Mouse (Mus musculus) embryo, embryonic 10.5 days (tissue): ENCODE data around the gene Coch.
"Not testable (repeated sequence)": the region's sequence is repeated elsewhere in the genome, so short reads cannot be mapped to it uniquely, and the experiment has no call there.

Source experiments
- DNase-seq: peaks from one replicate; pipeline ENCODE4 v3.0.0-alpha.2; 2015; ENCODE audit warnings: low spot score

The Coch gene

GRCm38 (mm10) chr12:51593229-51594029, at the start of gene Coch:
Gene Coch (plus strand): TSS chr12:51593341.
- peak; percentile 51 for DNase-seq

DNA sequence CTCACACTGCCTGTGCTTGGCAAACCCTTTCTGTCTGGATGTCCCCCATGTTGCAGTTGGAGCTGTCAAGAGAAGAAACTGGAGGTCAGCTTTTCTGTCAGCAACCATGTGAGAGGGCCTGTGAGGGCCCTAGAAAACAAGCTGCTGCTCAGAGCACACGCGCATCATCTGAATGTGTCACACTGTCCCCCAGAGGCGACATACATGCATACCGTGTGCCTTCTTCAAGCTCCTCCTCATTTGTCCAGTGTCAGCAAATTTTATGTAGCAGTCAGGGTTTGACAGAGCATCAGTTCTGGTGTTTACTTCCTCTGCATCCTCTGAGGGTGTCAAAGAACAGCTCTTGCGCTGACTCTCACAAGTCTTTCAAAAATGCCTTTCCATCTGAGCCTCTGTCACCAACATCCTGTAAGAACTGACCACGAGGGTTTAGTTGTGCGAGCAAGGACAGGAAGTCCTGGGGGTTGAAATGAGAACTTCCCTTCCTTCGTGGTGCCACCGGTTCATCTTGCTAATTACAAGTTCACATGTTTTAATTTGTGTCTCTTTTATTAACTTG, 49.7 kb upstream of the Coch start:
- DNase-seq = no peak

DNA sequence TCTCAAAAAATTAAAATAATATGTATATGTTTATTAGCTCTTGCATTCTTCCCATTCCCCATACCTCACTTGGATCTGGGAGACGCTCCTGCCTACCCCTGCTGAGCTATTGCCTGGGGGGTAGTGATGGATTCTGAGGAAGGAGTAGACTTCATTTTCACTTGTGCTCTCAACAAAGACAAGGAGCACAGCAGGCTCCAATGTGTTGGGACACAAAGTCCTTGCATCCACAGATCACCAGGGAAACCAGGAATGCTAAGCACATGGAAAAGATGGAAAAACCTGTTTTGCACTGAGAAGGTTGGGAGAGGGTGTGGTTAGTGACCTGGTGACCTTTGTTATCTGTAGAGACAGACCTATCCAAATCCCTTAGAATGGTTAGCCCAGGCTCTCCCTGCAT, 38.1 kb upstream of the Coch start:
- no peak for DNase-seq

DNA sequence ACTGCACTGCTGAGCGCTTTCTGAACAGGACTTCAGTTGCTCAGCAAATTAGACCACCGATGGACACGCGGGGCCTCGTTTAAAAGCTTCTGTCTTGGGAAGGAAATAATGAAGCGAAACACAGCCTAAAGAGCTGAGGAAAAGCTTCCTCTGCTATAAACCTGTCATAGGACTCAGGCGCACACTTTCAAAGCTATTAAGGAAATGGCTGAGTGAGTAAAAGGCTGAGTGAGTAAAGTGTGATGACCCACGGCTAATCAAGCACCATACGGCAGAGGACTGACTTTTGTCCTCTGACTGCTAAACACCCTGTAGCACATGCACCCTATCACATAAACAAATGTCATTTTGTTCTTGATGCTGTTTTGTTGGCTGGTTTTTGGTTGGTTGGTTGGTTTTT, 31.7 kb upstream of the Coch start:
- DNase-seq = peak; percentile 32

DNA sequence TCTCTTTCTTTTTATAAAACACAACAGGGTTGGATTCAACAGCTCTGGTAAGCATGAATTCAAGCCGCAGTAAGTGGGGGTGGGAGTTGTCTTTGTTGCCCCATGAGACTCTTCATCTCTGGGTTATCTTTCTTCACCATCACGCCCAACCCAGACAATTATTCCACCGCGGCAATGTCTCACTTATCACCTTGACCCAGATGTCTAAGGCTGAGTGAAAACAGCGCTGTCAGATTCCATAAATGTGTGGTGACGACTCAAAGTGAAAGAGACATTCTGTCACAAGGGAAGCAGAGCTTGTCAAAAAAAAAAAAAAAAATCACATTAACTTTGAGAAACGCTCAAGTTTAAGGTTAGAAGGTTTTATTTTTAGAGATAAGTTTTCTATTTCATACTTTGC, 25.9 kb upstream of the Coch start:
- DNase-seq = peak; percentile 26

- DNase-seq = no peak
These were observed 23.7 kb upstream of the Coch start for GRCm38 (mm10) chr12:51569472-51569871.

- no peak for DNase-seq
These were observed 23.2 kb upstream of the Coch start for GRCm38 (mm10) chr12:51569944-51570343.

DNA sequence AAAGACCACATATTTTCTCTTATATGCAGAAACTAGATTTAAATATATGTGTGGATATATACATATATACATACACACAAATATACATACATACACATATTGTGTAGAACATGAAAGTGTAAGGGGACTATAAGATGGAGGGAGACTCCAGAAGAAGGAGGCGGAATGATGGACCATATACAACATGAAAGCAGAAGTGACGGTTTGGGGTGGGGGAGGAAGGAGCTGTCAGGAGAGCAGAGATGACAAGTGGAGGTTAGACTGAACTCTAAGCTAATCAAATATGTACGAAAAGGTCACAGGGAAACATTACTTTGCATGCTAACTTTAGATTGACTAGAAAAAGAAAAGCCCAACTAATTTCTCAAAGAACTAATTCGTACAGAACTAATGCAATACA, 20.5 kb upstream of the Coch start:
- no peak for DNase-seq

- not testable (repeated sequence) for DNase-seq
These were observed 15.3 kb upstream of the Coch start for GRCm38 (mm10) chr12:51577816-51578215.

- no peak for DNase-seq
These were observed 3.9 kb upstream of the Coch start for GRCm38 (mm10) chr12:51589263-51589662.

- DNase-seq = no peak
These were observed 1.2 kb upstream of the Coch start for GRCm38 (mm10) chr12:51591921-51592320.

GRCm38 (mm10) chr12:51592888-51593228, 283 bp upstream of the Coch start:
- DNase-seq = peak; percentile 45

DNA sequence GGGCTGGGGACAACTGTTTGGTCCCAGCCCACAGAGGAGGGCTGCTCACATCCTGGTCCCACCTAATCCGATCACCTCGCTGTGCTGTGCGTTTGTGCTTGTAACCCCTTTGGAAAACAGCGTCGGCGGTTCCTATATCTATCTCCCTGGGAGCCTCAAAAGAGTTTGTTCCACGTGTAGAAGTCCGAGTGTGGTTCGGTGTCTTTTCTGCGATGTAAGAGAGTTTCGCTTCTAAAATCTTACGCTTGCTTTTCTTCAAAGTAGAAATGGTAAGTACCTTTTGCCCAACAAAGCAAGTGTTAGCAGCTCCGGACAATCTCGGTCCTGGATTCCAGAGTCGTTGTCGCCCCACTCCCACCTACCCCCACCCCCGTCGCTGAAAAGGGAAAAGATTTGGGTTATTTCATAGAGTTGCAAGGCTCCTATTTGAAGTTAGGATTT, 909 bp downstream of the Coch start:
- peak; percentile 54 for DNase-seq

- no peak for DNase-seq
These were observed 10.2 kb downstream of the Coch start for GRCm38 (mm10) chr12:51603306-51603705.

DNA sequence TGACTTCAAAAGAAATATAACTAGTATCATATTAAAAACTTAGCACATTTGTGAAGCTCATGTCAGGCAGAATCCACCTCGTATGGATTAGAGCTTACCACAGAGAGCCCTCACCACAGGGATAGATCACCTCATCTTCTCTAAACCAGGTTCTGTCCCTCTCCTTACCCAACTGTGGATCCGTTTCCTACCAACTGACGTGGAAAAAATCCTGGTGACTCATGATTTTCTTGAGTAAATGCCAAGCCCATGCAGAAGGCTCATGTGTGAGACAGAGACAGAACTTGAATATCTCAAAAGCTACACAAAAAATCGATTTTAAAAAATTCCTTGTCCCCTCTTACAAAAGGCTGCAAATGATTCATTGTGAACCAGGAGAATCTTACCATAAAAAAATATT, 13.0 kb downstream of the Coch start:
- no peak for DNase-seq

DNA sequence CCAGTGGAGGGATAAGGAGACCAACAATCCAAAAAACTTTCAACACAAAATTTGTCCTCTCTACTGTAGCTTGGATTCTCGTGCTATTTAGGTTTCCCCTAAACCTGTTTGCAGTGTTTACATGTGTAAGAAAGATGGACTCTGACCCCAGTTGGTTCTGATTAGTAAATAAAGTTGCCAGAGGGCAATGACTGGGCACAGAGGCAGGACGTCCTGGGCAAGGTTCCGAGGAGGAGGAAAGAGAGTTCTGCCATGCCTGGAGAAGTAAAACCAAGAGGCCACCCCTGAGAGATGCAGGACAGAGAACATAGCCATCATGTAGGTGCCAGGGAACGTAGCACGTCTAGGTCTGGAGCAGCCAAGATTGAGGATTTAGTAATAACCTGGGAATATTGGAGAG, 19.2 kb downstream of the Coch start:
- no peak for DNase-seq

DNA sequence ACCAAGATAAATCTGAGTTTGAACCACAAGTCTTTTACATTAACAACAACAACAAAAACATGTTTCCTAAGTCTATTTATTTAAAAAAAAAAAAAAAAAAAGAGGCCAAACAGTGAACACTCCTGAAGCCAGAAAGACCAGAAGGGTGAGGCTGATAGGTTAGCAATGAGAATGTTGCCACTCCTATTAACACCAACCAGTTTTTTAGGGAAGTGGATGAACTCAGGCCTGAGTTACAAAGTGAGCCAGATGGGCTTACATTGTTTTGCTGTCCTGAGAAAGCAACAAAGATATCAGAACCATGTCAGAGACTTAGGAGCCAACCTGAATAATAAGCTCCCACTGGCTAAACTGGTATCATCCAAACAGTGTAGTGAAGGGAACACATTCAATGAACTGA, 27.4 kb downstream of the Coch start:
- no peak for DNase-seq

- DNase-seq = no peak
These were observed 28.0 kb downstream of the Coch start for GRCm38 (mm10) chr12:51621161-51621560.

DNA sequence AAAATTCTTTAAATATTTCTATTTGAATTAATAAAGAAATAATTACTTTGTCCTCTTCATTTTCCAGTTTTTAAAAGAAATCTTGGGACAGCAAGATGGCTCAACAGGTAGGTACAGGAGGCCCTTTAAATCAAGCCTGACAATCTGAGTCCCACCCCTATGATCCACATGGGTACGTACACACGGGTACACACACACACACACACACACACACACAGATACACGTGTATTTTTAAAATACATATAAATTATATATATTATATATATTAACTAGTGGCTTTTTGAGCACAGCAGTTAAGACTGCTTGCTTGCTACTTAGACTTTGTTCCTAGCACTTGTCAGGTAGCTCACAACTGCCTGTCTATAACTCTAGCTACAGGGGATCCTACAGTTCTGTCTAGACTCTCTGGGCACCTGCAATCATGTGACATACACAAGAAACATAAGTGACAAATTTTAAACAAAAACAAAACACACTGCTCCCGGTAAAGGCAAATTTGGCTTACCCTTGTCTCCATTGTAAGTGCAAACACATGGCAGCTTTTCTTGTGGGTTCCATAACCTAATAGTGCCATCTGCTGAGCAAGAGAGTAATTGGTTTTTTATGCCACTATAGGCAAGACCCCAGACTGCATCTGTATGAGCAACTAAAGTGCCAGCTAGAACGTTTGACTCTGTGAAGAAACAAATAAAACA, 29.7 kb downstream of the Coch start:
- DNase-seq = peak; percentile 60

DNA sequence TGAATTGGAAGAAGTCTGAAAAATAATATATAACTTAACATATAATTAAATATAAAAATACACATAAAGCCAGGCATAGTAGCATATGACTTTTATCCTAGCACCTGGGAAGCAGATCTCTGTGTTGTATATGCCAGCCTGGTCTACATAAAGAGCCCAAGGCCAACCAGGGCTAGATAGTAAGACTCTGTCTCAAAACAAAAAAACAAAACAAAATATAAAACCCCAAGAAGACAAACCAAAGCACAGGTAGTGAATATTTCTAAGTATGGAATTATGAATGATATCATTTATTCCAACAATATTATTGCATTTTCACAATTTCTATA, 30.2 kb downstream of the Coch start:
- no peak for DNase-seq

- no peak for DNase-seq
These were observed 40.3 kb downstream of the Coch start for GRCm38 (mm10) chr12:51633481-51633880.

DNA sequence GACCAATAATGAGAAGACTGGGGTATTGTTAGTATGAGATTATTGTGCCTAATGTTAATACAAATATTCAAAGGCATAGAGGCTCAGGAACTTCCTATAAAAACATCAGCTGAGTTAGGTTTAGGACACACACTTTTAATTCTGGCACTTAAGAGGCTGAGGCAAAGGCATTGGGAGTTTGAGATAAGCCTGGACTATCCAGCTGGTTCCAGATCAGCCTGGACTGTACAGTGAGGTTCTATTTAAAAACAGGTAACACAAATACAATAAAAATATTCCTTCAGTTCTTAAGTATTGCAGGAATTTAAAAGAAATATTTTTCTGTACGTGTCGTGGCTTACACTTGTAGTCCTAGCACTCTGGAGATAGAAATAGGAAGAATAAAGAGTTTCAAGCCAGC, 43.1 kb downstream of the Coch start:
- DNase-seq = no peak

DNA sequence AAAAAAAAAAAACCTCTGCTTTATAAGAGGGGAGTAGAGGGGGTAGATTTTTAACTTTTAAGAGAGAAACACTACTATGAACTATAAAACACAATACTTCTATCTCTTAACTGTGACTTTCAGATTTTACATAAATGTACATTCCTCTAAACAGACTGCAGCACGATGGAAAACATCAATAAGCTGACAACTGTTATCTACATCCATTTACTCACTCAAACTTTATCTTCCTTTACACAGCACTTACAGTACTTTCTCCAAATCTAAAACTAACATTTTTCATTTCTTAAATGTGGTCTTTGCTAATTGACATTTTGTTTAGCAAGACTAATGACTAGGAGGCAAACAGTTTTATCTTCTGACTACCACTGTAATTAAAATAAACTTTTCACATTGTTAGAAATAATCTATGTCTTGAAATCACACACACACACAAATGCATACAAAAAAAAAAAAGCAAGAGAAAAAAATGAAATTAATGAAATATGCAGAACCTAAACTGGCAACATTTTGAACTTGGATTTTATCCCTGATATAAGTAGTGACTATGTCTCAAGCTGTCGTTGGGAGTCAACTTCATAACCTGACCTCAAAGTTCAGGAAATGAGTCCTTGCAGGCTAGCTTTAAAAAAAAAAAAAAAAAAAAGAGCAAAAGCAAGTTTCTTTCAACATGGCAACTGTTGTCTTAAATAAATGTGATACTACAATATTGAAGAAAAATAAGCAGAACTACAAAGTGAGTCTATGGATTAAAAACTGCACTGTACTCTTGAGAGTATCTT, 43.7 kb downstream of the Coch start:
- no peak for DNase-seq
